Mouse (Mus musculus): ENCODE results near the gene Miga1.

The Miga1 gene

GRCm38 (mm10) chr3:152284759-152285158 lies 55.4 kb downstream of the Miga1 start:
- DNase-seq: no peak

- no peak for DNase-seq
Measured at GRCm38 (mm10) chr3:152284306-152284705, 55.9 kb downstream of the Miga1 start.

GRCm38 (mm10) chr3:152282126-152282525 lies 58.1 kb downstream of the Miga1 start:
- no peak for DNase-seq

GRCm38 (mm10) chr3:152278431-152278830 lies 61.8 kb downstream of the Miga1 start:
- no peak for DNase-seq

- no peak for DNase-seq
Measured at GRCm38 (mm10) chr3:152277912-152278311, 62.3 kb downstream of the Miga1 start.

GRCm38 (mm10) chr3:152276935-152277334 lies 63.3 kb downstream of the Miga1 start:
- no peak for DNase-seq

GRCm38 (mm10) chr3:152275008-152275407 lies 65.2 kb downstream of the Miga1 start:
- DNase-seq: no peak

- no peak for DNase-seq
Measured at GRCm38 (mm10) chr3:152272974-152273685, 67.1 kb downstream of the Miga1 start.

GRCm38 (mm10) chr3:152271876-152272275 lies 68.3 kb downstream of the Miga1 start:
- DNase-seq: no peak

GRCm38 (mm10) chr3:152271071-152271710 lies 69.0 kb downstream of the Miga1 start:
- no peak for DNase-seq

GRCm38 (mm10) chr3:152268099-152268498 lies 72.1 kb downstream of the Miga1 start:
- DNase-seq: no peak

- no peak for DNase-seq
Measured at GRCm38 (mm10) chr3:152266036-152266421, 74.2 kb downstream of the Miga1 start, which contains the start of gene Nexn. Gene Nexn (minus strand): TSS chr3:152266350.

- DNase-seq: no peak
Measured at GRCm38 (mm10) chr3:152265351-152266035, 74.7 kb downstream of the Miga1 start.

GRCm38 (mm10) chr3:152264830-152265229 lies 75.4 kb downstream of the Miga1 start:
- DNase-seq: no peak

GRCm38 (mm10) chr3:152264374-152264773 lies 75.8 kb downstream of the Miga1 start:
- DNase-seq: no peak

GRCm38 (mm10) chr3:152261948-152262347 lies 78.3 kb downstream of the Miga1 start:
- DNase-seq: no peak

- DNase-seq: no peak
Measured at GRCm38 (mm10) chr3:152261436-152261835, 78.8 kb downstream of the Miga1 start.

GRCm38 (mm10) chr3:152260362-152260761 lies 79.8 kb downstream of the Miga1 start:
- no peak for DNase-seq

- DNase-seq: peak; percentile 68 to 70
Measured at GRCm38 (mm10) chr3:152259409-152259808, 80.8 kb downstream of the Miga1 start.

GRCm38 (mm10) chr3:152257528-152257927 lies 82.7 kb downstream of the Miga1 start:
- no peak for DNase-seq

GRCm38 (mm10) chr3:152250487-152250886 lies 89.7 kb downstream of the Miga1 start:
- DNase-seq: no peak

GRCm38 (mm10) chr3:152247708-152248107 lies 92.5 kb downstream of the Miga1 start:
- no peak for DNase-seq

- DNase-seq: no peak
Measured at GRCm38 (mm10) chr3:152245273-152245910, 94.8 kb downstream of the Miga1 start.

Data from B cell, adult 2 months (primary cell).